Comparison of ENCODE assay signal across 10 mouse cellular contexts in the genomic region with DNA sequence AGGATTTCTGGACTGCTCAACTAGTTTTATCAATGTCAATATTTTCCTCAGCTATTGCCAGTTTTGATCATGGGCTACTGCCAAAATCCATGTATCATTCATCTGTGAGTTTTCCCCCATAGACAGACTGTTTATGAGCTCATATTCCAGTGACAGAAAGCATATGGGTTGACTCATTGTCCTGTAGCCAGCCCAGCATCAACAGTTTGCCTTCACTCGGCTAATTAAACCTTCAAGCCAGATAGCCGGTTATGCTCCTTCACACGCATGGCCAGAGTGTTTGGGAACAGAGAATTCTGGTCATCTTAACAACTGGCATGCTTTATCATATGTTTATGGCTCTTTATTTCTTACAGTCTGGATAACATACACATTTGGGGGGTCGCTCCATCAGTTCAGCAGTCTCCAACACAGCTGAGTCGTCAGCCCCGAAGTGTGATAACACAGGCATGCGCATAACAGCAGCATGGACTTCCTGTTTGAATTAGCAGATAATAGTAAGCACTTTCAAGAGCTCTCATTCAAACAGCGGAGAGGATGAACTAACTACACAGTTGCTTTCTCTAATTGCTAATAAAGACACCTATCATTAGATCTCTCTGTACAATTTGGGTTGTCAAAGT. TPM values are rescaled to one million over a fixed set of nuclear protein-coding genes. Genes with fewer than 3 reads are reported as not detected.
DNase-seq lines count a peak whose midpoint lies in the region; ATAC-seq lines count a peak whose summit lies in the region.
"Had no signal": no experiment of that assay in that cellular context is flagged by ENCODE, and none has a peak within 500 bp of the region (broad histone marks: within the 10 kb centered on the region; RNA-seq: fewer than 3 reads in every experiment).

No protein-coding gene starts in this region.

- H3K4me1 ChIP-seq in embryonic facial prominence, embryonic 14.5 days (ENCODE audit: control insufficient read depth, insufficient read depth, low read length): no peaks in the 10 kb centered on the region
- peaks cover 5% of the 10 kb centered on the region; the same call in 1 of the 2 replicates for H3K4me1 ChIP-seq in embryonic facial prominence, embryonic 10.5 days
- no peaks in the 10 kb centered on the region for H3K4me1 ChIP-seq in liver, embryonic 16.5 days (ENCODE audit: control insufficient read depth, low read depth, low read length)

- H3K36me3 ChIP-seq in embryonic facial prominence, embryonic 14.5 days (ENCODE audit: control insufficient read depth, insufficient read depth, low read length): no peaks in the 10 kb centered on the region
- no peaks in the 10 kb centered on the region for H3K36me3 ChIP-seq in embryonic facial prominence, embryonic 10.5 days (replicated peaks)
- H3K36me3 ChIP-seq in liver, embryonic 16.5 days (ENCODE audit: control insufficient read depth, insufficient read depth): no peaks in the 10 kb centered on the region
- H3K36me3 ChIP-seq: limb, embryonic 13.5 days had no signal

- no peak overlapping the region for H3K27ac ChIP-seq in embryonic facial prominence, embryonic 14.5 days (replicated peaks; ENCODE audit: low read depth, low read length)
- H3K27ac ChIP-seq in embryonic facial prominence, embryonic 10.5 days (replicated peaks): no peak overlapping the region
- no peak overlapping the region for H3K27ac ChIP-seq in liver, embryonic 16.5 days (ENCODE audit: low read length)

- no peak overlapping the region for H3K9ac ChIP-seq in embryonic facial prominence, embryonic 14.5 days (ENCODE audit: low read depth, low read length)
- no peak overlapping the region for H3K9ac ChIP-seq in liver, embryonic 16.5 days (ENCODE audit: low read depth, low read length)
- H3K9ac ChIP-seq: limb, embryonic 13.5 days had no signal

- 62% methylated on average over 8 of the region's 8 CpGs for WGBS in embryonic facial prominence, embryonic 14.5 days
- WGBS in embryonic facial prominence, embryonic 10.5 days: 77% methylated on average over 8 of the region's 8 CpGs
- WGBS in liver, embryonic 16.5 days (ENCODE audit: insufficient replicate concordance): 50% methylated on average over 8 of the region's 8 CpGs

- no peak overlapping the region for H3K4me2 ChIP-seq in embryonic facial prominence, embryonic 14.5 days (ENCODE audit: low read depth, low read length)
- no peak overlapping the region for H3K4me2 ChIP-seq in liver, embryonic 16.5 days (ENCODE audit: low read depth, low read length)
- H3K4me2 ChIP-seq: limb, embryonic 13.5 days had no signal

- H3K9me3 ChIP-seq in embryonic facial prominence, embryonic 14.5 days (ENCODE audit: control insufficient read depth, low read length): no peaks in the 10 kb centered on the region
- no peaks in the 10 kb centered on the region for H3K9me3 ChIP-seq in embryonic facial prominence, embryonic 10.5 days
- no peaks in the 10 kb centered on the region for H3K9me3 ChIP-seq in liver, embryonic 16.5 days (replicated peaks; ENCODE audit: control insufficient read depth, low read length)
- H3K9me3 ChIP-seq: limb, embryonic 13.5 days had no signal

- H3K27me3 ChIP-seq in embryonic facial prominence, embryonic 14.5 days (replicated peaks; ENCODE audit: control insufficient read depth, insufficient read depth, low read length): no peaks in the 10 kb centered on the region
- no peaks in the 10 kb centered on the region for H3K27me3 ChIP-seq in embryonic facial prominence, embryonic 10.5 days (replicated peaks; ENCODE audit: low read depth, poor library complexity, severe bottlenecking)
- H3K27me3 ChIP-seq in liver, embryonic 16.5 days (ENCODE audit: control insufficient read depth, insufficient read depth, low read depth, low read length): no peaks in the 10 kb centered on the region
- H3K27me3 ChIP-seq: limb, embryonic 13.5 days; Patski had no signal

- ATAC-seq in embryonic facial prominence, embryonic 14.5 days (ENCODE audit: low read depth): no peak
- 0 out of 2 replicates have a peak, but pooled peaks have one; percentile 13 for ATAC-seq in liver, embryonic 16.5 days (ENCODE audit: low read depth)
- ATAC-seq: Patski had no signal

- H3K4me3 ChIP-seq in embryonic facial prominence, embryonic 14.5 days (ENCODE audit: low read depth, low read length): no peak overlapping the region
- no peak overlapping the region for H3K4me3 ChIP-seq in embryonic facial prominence, embryonic 10.5 days
- no peak overlapping the region for H3K4me3 ChIP-seq in liver, embryonic 16.5 days (ENCODE audit: low read depth, low read length)
- H3K4me3 ChIP-seq: limb, embryonic 13.5 days had no signal

- peak; percentile 23 for DNase-seq in embryonic facial prominence, embryonic 14.5 days (ENCODE audit: low spot score)
- no peak for DNase-seq in embryonic facial prominence, embryonic 10.5 days (ENCODE audit: low spot score)
- DNase-seq in layer of hippocampus, adult 9-11 months: peak; percentile 19
- no peak for DNase-seq in layer of hippocampus, adult 8-10 months (ENCODE audit: low spot score in 2 of 2)
- DNase-seq in heart, adult 8-10 months (ENCODE audit: low spot score): peak; percentile 34
- DNase-seq in ovary, postnatal 36 days (ENCODE audit: low spot score): no peak
- DNase-seq in adrenal gland, postnatal 25 days: no peak

RNA-seq across cellular contexts. Expression of gene Vcam1, which starts 49.2 kb away (rescaled TPM):
- 64.7 and 75.6 TPM in 2 replicates for polyA plus RNA-seq in embryonic facial prominence, embryonic 14.5 days (2014; fragmentation: Nextera tagmentation; extraction: Ambion mirVana)
- polyA plus RNA-seq in embryonic facial prominence, embryonic 10.5 days (2016; fragmentation: Nextera tagmentation; extraction: Ambion mirVana): 28.5 and 35.9 TPM in 2 replicates
- total RNA-seq in layer of hippocampus, adult 8-10 months (2022): 10 to 100 TPM; 21.2 to 29.7 (median 23.9) TPM
- total RNA-seq in heart, adult 8-10 months (2022): 10 to 100 TPM; 16.0 to 19.8 (median 16.5) TPM
- polyA plus RNA-seq in liver, embryonic 16.5 days (2015; fragmentation: Nextera tagmentation; extraction: Ambion mirVana): 109 and 110 TPM in 2 replicates
- 10.8 and 13.1 TPM in 2 replicates for total RNA-seq in adrenal gland, postnatal 25 days (2021)

Comparison
In these comparisons a context has a peak if more than half of its experiments do, and no peak if none do; other contexts are left out.
1. DNase-seq: peak in embryonic facial prominence, embryonic 14.5 days (single experiment), layer of hippocampus, adult 9-11 months (single experiment) and heart, adult 8-10 months (single experiment); none in embryonic facial prominence, embryonic 10.5 days (single experiment), layer of hippocampus, adult 8-10 months (0 of 2), ovary, postnatal 36 days (single experiment) and adrenal gland, postnatal 25 days (single experiment).